In the genomic region with DNA sequence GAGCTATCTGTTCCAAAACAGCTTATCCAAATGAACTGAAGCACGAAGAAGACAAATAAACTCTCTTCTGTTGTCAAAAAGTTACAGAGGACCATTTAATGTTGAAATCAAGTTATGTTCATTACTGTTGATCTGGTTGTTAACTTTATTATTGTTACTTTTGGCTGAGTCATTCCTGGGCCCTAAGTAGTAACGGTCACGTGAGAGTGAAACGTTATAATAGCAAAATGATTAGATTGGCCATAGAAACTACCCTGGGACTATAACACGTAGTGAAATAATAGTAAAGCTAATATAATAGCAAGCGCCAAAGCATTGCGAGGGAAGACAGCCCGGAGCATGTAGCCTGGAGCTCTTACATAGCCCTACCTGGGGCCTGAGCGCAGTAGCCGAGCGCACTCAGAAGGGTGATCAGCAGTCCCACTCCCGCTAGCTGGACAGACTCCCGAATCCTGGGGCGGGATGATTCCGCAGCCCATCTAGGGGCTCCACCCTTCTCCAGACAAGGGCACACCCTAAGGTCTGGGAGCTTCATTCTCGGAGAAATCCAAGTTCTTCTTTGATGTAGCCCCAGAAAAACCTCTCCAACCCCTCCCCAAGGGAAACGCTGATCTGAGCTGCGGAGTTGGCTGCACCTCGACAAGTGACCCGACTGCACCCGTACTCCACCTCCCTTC, we compare ENCODE assay signal across 8 mouse cellular contexts. TPM values are rescaled to one million over a fixed set of nuclear protein-coding genes. Genes with fewer than 3 reads are reported as not detected.
DNase-seq lines count a peak whose midpoint lies in the region; ATAC-seq and TF ChIP-seq lines count a peak whose summit lies in the region.

TSS of gene Acyp1 (minus strand) at position 630 of the 677 bp plus-strand sequence.

- ATAC-seq in hindbrain, embryonic 12.5 days (ENCODE audit: low FRiP score), result peak; percentile 76
- ATAC-seq in limb, embryonic 12.5 days (ENCODE audit: insufficient number of reproducible peaks, insufficient read depth, low FRiP score, low TSS enrichment, low read depth), result peak; percentile 45; the same call in 1 of the 2 replicates
- peak; percentile 74 for ATAC-seq in midbrain, embryonic 13.5 days

- intact Hi-C loops in gastrocnemius, adult 2 months (cut with DNase I), result loop anchor here (5.0 kb wide), 1 partner anchor 121 kb away; no protein-coding TSS in a partner anchor

- H3K9ac ChIP-seq in hindbrain, embryonic 12.5 days, result peak within 1 kb of the TSS; percentile 63
- H3K9ac ChIP-seq in limb, embryonic 12.5 days (replicated peaks), result peak within 1 kb of the TSS; percentile 66
- H3K9ac ChIP-seq in midbrain, embryonic 13.5 days (replicated peaks), result peak within 1 kb of the TSS; percentile 67

- H3K9me3 ChIP-seq in hindbrain, embryonic 12.5 days (replicated peaks), result no peaks in the 10 kb centered on the region
- H3K9me3 ChIP-seq in limb, embryonic 12.5 days, result no peaks in the 10 kb centered on the region
- H3K9me3 ChIP-seq in midbrain, embryonic 13.5 days, result no peaks in the 10 kb centered on the region

- WGBS in cerebellum, adult 2 months, result 21% methylated on average over 21 of the region's 21 CpGs
- WGBS in hindbrain, embryonic 12.5 days, result 9% methylated on average over 20 of the region's 21 CpGs
- 8% methylated on average over 21 of the region's 21 CpGs for WGBS in limb, embryonic 12.5 days
- 9% methylated on average over 21 of the region's 21 CpGs for WGBS in midbrain, embryonic 13.5 days

- peaks cover 2% of the 10 kb centered on the region; the same call in 1 of the 2 replicates for H3K27me3 ChIP-seq in cerebellum, adult 2 months (ENCODE audit: control insufficient read depth, insufficient read depth, low read length)
- H3K27me3 ChIP-seq in hindbrain, embryonic 12.5 days, result peaks cover 17% of the 10 kb centered on the region; the same call in 1 of the 2 replicates
- peaks cover 9% of the 10 kb centered on the region for H3K27me3 ChIP-seq in limb, embryonic 12.5 days
- peaks cover 10% of the 10 kb centered on the region for H3K27me3 ChIP-seq in midbrain, embryonic 13.5 days

- no peak for TF ChIP-seq POLR2A in cerebellum, adult 2 months (IDR thresholded peaks at IDR 0.05; ENCODE audit: borderline replicate concordance, insufficient read depth, low read length)

- TF ChIP-seq CTCF in cerebellum, adult 2 months (IDR thresholded peaks at IDR 0.05; ENCODE audit: borderline replicate concordance, insufficient read depth, low read depth, low read length), result no peak
- no peak for TF ChIP-seq CTCF in gastrocnemius, adult 2 months (IDR thresholded peaks at IDR 0.05)

- H3K27ac ChIP-seq in cerebellum, adult 2 months (ENCODE audit: insufficient read depth, low read length), result no peak within 1 kb of the TSS
- peak within 1 kb of the TSS; percentile 91 for H3K27ac ChIP-seq in gastrocnemius, adult 2 months
- 0 out of 2 replicates have a peak within 1 kb of the TSS, but pooled peaks have one; percentile 40 for H3K27ac ChIP-seq in hindbrain, embryonic 12.5 days
- 0 out of 2 replicates have a peak within 1 kb of the TSS, but pooled peaks have one; percentile 24 for H3K27ac ChIP-seq in limb, embryonic 12.5 days
- no peak within 1 kb of the TSS for H3K27ac ChIP-seq in midbrain, embryonic 13.5 days

- no peaks in the 10 kb centered on the region for H3K36me3 ChIP-seq in hindbrain, embryonic 12.5 days
- no peaks in the 10 kb centered on the region for H3K36me3 ChIP-seq in limb, embryonic 12.5 days
- H3K36me3 ChIP-seq in midbrain, embryonic 13.5 days, result no peaks in the 10 kb centered on the region

- 0 out of 2 replicates have a peak, but pooled peaks cover 3% of the 10 kb centered on the region for H3K4me1 ChIP-seq in cerebellum, adult 2 months (ENCODE audit: control insufficient read depth, insufficient read depth, low read length)
- peaks cover 8% of the 10 kb centered on the region for H3K4me1 ChIP-seq in hindbrain, embryonic 12.5 days
- H3K4me1 ChIP-seq in limb, embryonic 12.5 days (replicated peaks), result peaks cover 9% of the 10 kb centered on the region
- H3K4me1 ChIP-seq in midbrain, embryonic 13.5 days (replicated peaks), result peaks cover 13% of the 10 kb centered on the region

- H3K4me2 ChIP-seq in hindbrain, embryonic 12.5 days (replicated peaks), result peak within 1 kb of the TSS; percentile 84
- peak within 1 kb of the TSS; percentile 79 for H3K4me2 ChIP-seq in limb, embryonic 12.5 days
- peak within 1 kb of the TSS; percentile 74 for H3K4me2 ChIP-seq in midbrain, embryonic 13.5 days (replicated peaks)

- DNase-seq in cerebellum, adult 2 months, result no peak
- no peak for DNase-seq in cerebellum, adult 9-10 months
- peak; percentile 59 for DNase-seq in adrenal gland, postnatal 14 days
- peak; percentile 81 for DNase-seq in gastrocnemius, adult 2 months
- no peak for DNase-seq in right cerebral cortex, postnatal 36 days (ENCODE audit: low spot score in 2 of 2)

- peak within 1 kb of the TSS; percentile 47 for H3K4me3 ChIP-seq in cerebellum, adult 2 months (replicated peaks; ENCODE audit: insufficient read depth, low read depth, low read length)
- peak within 1 kb of the TSS; percentile 82 for H3K4me3 ChIP-seq in gastrocnemius, adult 2 months
- H3K4me3 ChIP-seq in hindbrain, embryonic 12.5 days, result peak within 1 kb of the TSS; percentile 54
- H3K4me3 ChIP-seq in limb, embryonic 12.5 days (replicated peaks), result peak within 1 kb of the TSS; percentile 50
- H3K4me3 ChIP-seq in midbrain, embryonic 13.5 days (replicated peaks), result peak within 1 kb of the TSS; percentile 51

RNA-seq across cellular contexts. Expression of gene Acyp1, which starts in this region (rescaled TPM):
- 77.8 and 88.8 TPM in 2 replicates for polyA plus RNA-seq in cerebellum, adult 2 months (2012; rRNA removed)
- 31.5 and 38.3 TPM in 2 replicates for total RNA-seq in adrenal gland, postnatal 14 days (2021)
- total RNA-seq in gastrocnemius, adult 2 months (2021), result 10 to 100 TPM; 37.9 to 52.7 TPM
- 62.2 and 67.9 TPM in 2 replicates for polyA plus RNA-seq in hindbrain, embryonic 12.5 days (2016; fragmentation: Nextera tagmentation; extraction: Ambion mirVana)
- polyA plus RNA-seq in limb, embryonic 12.5 days (2016; fragmentation: Nextera tagmentation; extraction: Ambion mirVana), result 58.6 and 62.8 TPM in 2 replicates
- 68.1 and 71.4 TPM in 2 replicates for polyA plus RNA-seq in midbrain, embryonic 13.5 days (2015; fragmentation: Nextera tagmentation; extraction: Ambion mirVana)

Comparison
In these comparisons a context has a peak if more than half of its experiments do, and no peak if none do; other contexts are left out.
1. DNase-seq: peak in adrenal gland, postnatal 14 days (single experiment) and gastrocnemius, adult 2 months (single experiment); none in cerebellum, adult 2 months (0 of 2), cerebellum, adult 9-10 months (single experiment) and right cerebral cortex, postnatal 36 days (0 of 2).
2. H3K27ac ChIP-seq: peak in gastrocnemius, adult 2 months (single experiment), hindbrain, embryonic 12.5 days (single experiment) and limb, embryonic 12.5 days (single experiment); none in cerebellum, adult 2 months (single experiment) and midbrain, embryonic 13.5 days (single experiment).
3. Peak in every context shown above with its lines, with median percentiles within 50 percentile points of each other: H3K4me3 ChIP-seq, ATAC-seq, H3K4me2 ChIP-seq and H3K9ac ChIP-seq.